Mouse (Mus musculus): ENCODE measurements around the gene Lmx1a. TPM values are rescaled to one million over a fixed set of nuclear protein-coding genes. Genes with fewer than 3 reads are reported as not detected.

Lmx1a gene
- polyA plus RNA-seq, 1 experiment, result not detected

DNA sequence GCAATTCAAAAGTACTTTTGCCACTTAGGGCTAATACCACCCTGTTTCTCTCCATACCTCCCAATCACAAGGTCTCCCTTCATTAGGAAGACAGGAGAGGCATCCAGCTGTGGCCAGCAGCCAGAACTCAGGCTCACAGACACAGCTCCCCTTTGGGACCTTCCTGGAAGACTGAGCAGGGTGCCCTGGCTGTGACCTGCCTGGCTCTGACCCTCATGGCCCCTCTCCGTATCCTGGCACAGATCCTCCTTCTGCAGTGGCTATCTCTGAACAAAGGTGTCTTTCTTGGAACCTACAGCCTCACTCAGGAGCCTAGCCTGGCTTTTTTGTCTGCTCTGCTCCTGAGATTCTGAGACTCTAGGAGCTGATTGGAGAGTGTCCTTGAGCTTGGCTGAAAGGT, 128.6 kb downstream of the Lmx1a start:
- Histone ChIP-seq H3K79me2 (ENCODE audit: control insufficient read depth, insufficient read depth) (no peaks in the 10 kb centered on the region), H3K4me2 (ENCODE audit: low read depth) (no peak overlapping the region), H3K4me3 (no peak overlapping the region), H3ac (ENCODE audit: control insufficient read depth, insufficient read length) (no peak overlapping the region), H3K27me3 (ENCODE audit: control insufficient read depth, insufficient read depth, insufficient read length) (no peaks in the 10 kb centered on the region), H3K36me3 (ENCODE audit: control insufficient read depth, insufficient read depth) (no peaks in the 10 kb centered on the region)
- TF ChIP-seq POLR2AphosphoS2 (IDR thresholded peaks at IDR 0.05; ENCODE audit: insufficient read length, low read depth) (no peak), CEBPB (IDR thresholded peaks at IDR 0.05; ENCODE audit: insufficient read depth, poor library complexity, severe bottlenecking) (no peak), TCF3 (IDR thresholded peaks at IDR 0.05; ENCODE audit: insufficient read length, low read depth) (no peak)

GRCm38 (mm10) chr1:167820031-167820430, 131.0 kb downstream of the Lmx1a start:
- TF ChIP-seq REST (IDR thresholded peaks at IDR 0.05; ENCODE audit: insufficient read depth, insufficient read length), result no peak
- no peak for TF ChIP-seq POLR2A (IDR thresholded peaks at IDR 0.05; ENCODE audit: insufficient read length, low read depth)
- no peak for TF ChIP-seq TCF3 (IDR thresholded peaks at IDR 0.05; ENCODE audit: insufficient read length, low read depth)
- no peak for TF ChIP-seq POLR2AphosphoS2 (IDR thresholded peaks at IDR 0.05; ENCODE audit: insufficient read length, low read depth)
- TF ChIP-seq MYOD1 (IDR thresholded peaks at IDR 0.05; ENCODE audit: control insufficient read depth in 1 of 3, insufficient read length in 2 of 3, low read depth in 2 of 3), result no peak
- no peak for TF ChIP-seq SRF (IDR thresholded peaks at IDR 0.05; ENCODE audit: control insufficient read depth, insufficient read length, low read depth)
- TF ChIP-seq TCF12 (IDR thresholded peaks at IDR 0.05; ENCODE audit: insufficient read depth, poor library complexity, severe bottlenecking), result no peak
- TF ChIP-seq MYOG (IDR thresholded peaks at IDR 0.05; ENCODE audit: control insufficient read depth in 1 of 3, insufficient read depth in 1 of 3, insufficient read length in 2 of 3, low read depth in 2 of 3), result no peak
- no peak for TF ChIP-seq USF1 (IDR thresholded peaks at IDR 0.05; ENCODE audit: low read depth)
- TF ChIP-seq E2F4 (IDR thresholded peaks at IDR 0.05; ENCODE audit: insufficient read depth), result no peak
- no peak for TF ChIP-seq MAX (IDR thresholded peaks at IDR 0.05; ENCODE audit: low read depth)
- no peak for TF ChIP-seq CEBPB (IDR thresholded peaks at IDR 0.05; ENCODE audit: insufficient read depth, poor library complexity, severe bottlenecking)
- Histone ChIP-seq H3K79me2 (ENCODE audit: control insufficient read depth, insufficient read depth) (no peaks in the 10 kb centered on the region), H3K4me3 (no peak overlapping the region), H3K36me3 (ENCODE audit: control insufficient read depth, insufficient read depth) (no peaks in the 10 kb centered on the region), H3K27me3 (ENCODE audit: control insufficient read depth, insufficient read depth, insufficient read length) (no peaks in the 10 kb centered on the region), H3K4me2 (ENCODE audit: low read depth) (no peak overlapping the region), H3ac (ENCODE audit: control insufficient read depth, insufficient read length) (no peak overlapping the region)

DNA sequence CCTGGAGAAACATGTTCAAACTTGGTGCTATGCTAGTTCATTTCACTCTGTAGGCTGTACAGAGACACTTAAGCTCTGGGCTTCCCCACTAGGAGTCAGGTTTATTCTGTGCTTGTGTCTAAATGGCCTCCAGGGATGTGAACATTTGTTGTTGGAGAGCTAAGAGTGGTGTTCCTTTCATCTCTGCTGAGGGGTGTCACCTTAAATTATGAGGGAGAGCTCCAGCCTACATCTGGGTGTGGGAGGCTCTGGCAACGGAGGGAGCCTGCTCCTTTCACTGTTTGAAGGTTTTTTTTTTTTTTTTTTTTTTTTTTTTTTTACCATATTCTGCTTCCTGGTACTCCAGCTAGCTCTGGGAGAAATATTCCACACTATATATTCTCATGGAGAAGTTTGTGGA, 132.1 kb downstream of the Lmx1a start:
- Histone ChIP-seq H3K36me3 (ENCODE audit: control insufficient read depth, insufficient read depth) (no peaks in the 10 kb centered on the region), H3K27me3 (ENCODE audit: control insufficient read depth, insufficient read depth, insufficient read length) (no peaks in the 10 kb centered on the region), H3ac (ENCODE audit: control insufficient read depth, insufficient read length) (no peak overlapping the region), H3K79me2 (ENCODE audit: control insufficient read depth, insufficient read depth) (no peaks in the 10 kb centered on the region), H3K4me3 (no peak overlapping the region), H3K4me2 (ENCODE audit: low read depth) (no peak overlapping the region)
- TF ChIP-seq POLR2A (IDR thresholded peaks at IDR 0.05; ENCODE audit: insufficient read length, low read depth), result no peak
- no peak for TF ChIP-seq MYOD1 (IDR thresholded peaks at IDR 0.05; ENCODE audit: control insufficient read depth in 1 of 3, insufficient read length in 2 of 3, low read depth in 2 of 3)
- TF ChIP-seq REST (IDR thresholded peaks at IDR 0.05; ENCODE audit: insufficient read depth, insufficient read length), result no peak
- no peak for TF ChIP-seq TCF12 (IDR thresholded peaks at IDR 0.05; ENCODE audit: insufficient read depth, poor library complexity, severe bottlenecking)
- no peak for TF ChIP-seq TCF3 (IDR thresholded peaks at IDR 0.05; ENCODE audit: insufficient read length, low read depth)
- no peak for TF ChIP-seq MYOG (IDR thresholded peaks at IDR 0.05; ENCODE audit: control insufficient read depth in 1 of 3, insufficient read depth in 1 of 3, insufficient read length in 2 of 3, low read depth in 2 of 3)
- no peak for TF ChIP-seq USF1 (IDR thresholded peaks at IDR 0.05; ENCODE audit: low read depth)
- no peak for TF ChIP-seq POLR2AphosphoS2 (IDR thresholded peaks at IDR 0.05; ENCODE audit: insufficient read length, low read depth)
- TF ChIP-seq SRF (IDR thresholded peaks at IDR 0.05; ENCODE audit: control insufficient read depth, insufficient read length, low read depth), result no peak
- TF ChIP-seq E2F4 (IDR thresholded peaks at IDR 0.05; ENCODE audit: insufficient read depth), result no peak
- no peak for TF ChIP-seq CEBPB (IDR thresholded peaks at IDR 0.05; ENCODE audit: insufficient read depth, poor library complexity, severe bottlenecking)
- no peak for TF ChIP-seq MAX (IDR thresholded peaks at IDR 0.05; ENCODE audit: low read depth)

GRCm38 (mm10) chr1:167830291-167830690, 141.3 kb downstream of the Lmx1a start:
- Histone ChIP-seq H3K79me2 (ENCODE audit: control insufficient read depth, insufficient read depth) (no peaks in the 10 kb centered on the region), H3ac (ENCODE audit: control insufficient read depth, insufficient read length) (no peak overlapping the region), H3K4me2 (ENCODE audit: low read depth) (no peak overlapping the region), H3K4me3 (no peak overlapping the region), H3K27me3 (ENCODE audit: control insufficient read depth, insufficient read depth, insufficient read length) (no peaks in the 10 kb centered on the region), H3K36me3 (ENCODE audit: control insufficient read depth, insufficient read depth) (no peaks in the 10 kb centered on the region)
- no peak for TF ChIP-seq TCF3 (IDR thresholded peaks at IDR 0.05; ENCODE audit: insufficient read length, low read depth)
- no peak for TF ChIP-seq MYOG (IDR thresholded peaks at IDR 0.05; ENCODE audit: control insufficient read depth in 1 of 3, insufficient read depth in 1 of 3, insufficient read length in 2 of 3, low read depth in 2 of 3)

DNA sequence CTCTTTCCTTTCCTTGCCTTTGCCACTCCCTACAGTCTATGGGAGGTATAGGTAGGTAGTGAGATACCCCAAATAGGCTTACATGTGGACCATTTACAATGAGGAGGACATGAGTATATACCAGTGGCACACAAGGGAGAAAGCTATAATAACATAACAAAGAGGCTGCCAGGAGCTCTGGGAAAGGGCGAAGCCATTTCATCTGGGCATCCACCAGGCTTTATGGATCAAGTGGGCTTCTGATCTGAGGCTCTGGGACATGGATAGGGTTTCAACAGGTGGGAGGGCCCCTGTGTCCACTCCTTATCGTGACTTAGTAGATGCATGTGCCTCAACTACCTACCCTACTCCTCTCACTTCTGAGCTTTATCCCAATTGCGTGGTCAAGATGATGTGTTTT, 142.6 kb downstream of the Lmx1a start:
- H3ac ChIP-seq (ENCODE audit: control insufficient read depth, insufficient read length), result no peak overlapping the region
- TF ChIP-seq POLR2AphosphoS2 (IDR thresholded peaks at IDR 0.05; ENCODE audit: insufficient read length, low read depth), result no peak
- TF ChIP-seq POLR2A (IDR thresholded peaks at IDR 0.05; ENCODE audit: insufficient read length, low read depth), result no peak
- no peak for TF ChIP-seq MAX (IDR thresholded peaks at IDR 0.05; ENCODE audit: low read depth)
- TF ChIP-seq TCF12 (IDR thresholded peaks at IDR 0.05; ENCODE audit: insufficient read depth, poor library complexity, severe bottlenecking), result no peak
- no peak for TF ChIP-seq CEBPB (IDR thresholded peaks at IDR 0.05; ENCODE audit: insufficient read depth, poor library complexity, severe bottlenecking)
- no peak for TF ChIP-seq MYOD1 (IDR thresholded peaks at IDR 0.05; ENCODE audit: control insufficient read depth in 1 of 3, insufficient read length in 2 of 3, low read depth in 2 of 3)
- no peak for TF ChIP-seq REST (IDR thresholded peaks at IDR 0.05; ENCODE audit: insufficient read depth, insufficient read length)
- no peak for TF ChIP-seq MYOG (IDR thresholded peaks at IDR 0.05; ENCODE audit: control insufficient read depth in 1 of 3, insufficient read depth in 1 of 3, insufficient read length in 2 of 3, low read depth in 2 of 3)
- TF ChIP-seq USF1 (IDR thresholded peaks at IDR 0.05; ENCODE audit: low read depth), result no peak
- TF ChIP-seq SRF (IDR thresholded peaks at IDR 0.05; ENCODE audit: control insufficient read depth, insufficient read length, low read depth), result no peak
- no peaks in the 10 kb centered on the region for H3K36me3 ChIP-seq (ENCODE audit: control insufficient read depth, insufficient read depth)
- H3K4me2 ChIP-seq (ENCODE audit: low read depth), result no peak overlapping the region
- no peaks in the 10 kb centered on the region for H3K79me2 ChIP-seq (ENCODE audit: control insufficient read depth, insufficient read depth)
- H3K27me3 ChIP-seq (ENCODE audit: control insufficient read depth, insufficient read depth, insufficient read length), result no peaks in the 10 kb centered on the region
- H3K4me3 ChIP-seq, result no peak overlapping the region
